Mouse (Mus musculus) lung, embryonic 14.5 days (tissue): ENCODE results near the gene Ocln. TPM values are rescaled to one million over a fixed set of nuclear protein-coding genes. Genes with fewer than 3 reads are reported as not detected.
A peak's percentile ranks its signal among the peaks of the same experiment; 100 is the strongest.

Experiments used
- ATAC-seq: fragments of 200-750 bp; cut with Nextera tagmentation; 2 replicates; pipeline ENCODE4 v1.8.0; 2017; ENCODE audit warnings: mild to moderate bottlenecking, moderate TSS enrichment, moderate library complexity; ENCODE audit not compliant: insufficient read depth
- DNase-seq: peaks from one replicate; pipeline ENCODE4 v3.0.0-alpha.2; 2015
- H3K27ac ChIP-seq: fragments of 300-500 bp; sonication (generic); 2 replicates; pipeline ENCODE4 v1.5.1; 2014; ENCODE audit warnings: low read depth, mild to moderate bottlenecking, moderate library complexity
- H3K27me3 ChIP-seq: fragments of 300-500 bp; sonication (generic); 2 replicates; pipeline ENCODE4 v1.6.1; 2014; ENCODE audit warnings: low read length, control low read depth; ENCODE audit not compliant: insufficient read depth
- H3K36me3 ChIP-seq: fragments of 300-500 bp; sonication (generic); 2 replicates; pipeline ENCODE4 v1.6.1; 2014; ENCODE audit warnings: control low read depth; ENCODE audit not compliant: insufficient read depth
- H3K4me1 ChIP-seq: fragments of 300-500 bp; sonication (generic); 2 replicates; pipeline ENCODE4 v1.6.1; 2014; ENCODE audit warnings: antibody characterized with exemption, control low read depth; ENCODE audit not compliant: insufficient read depth
- H3K4me2 ChIP-seq: fragments of 300-500 bp; sonication (generic); 2 replicates; pipeline ENCODE4 v1.6.1; 2014; ENCODE audit warnings: mild to moderate bottlenecking
- H3K4me3 ChIP-seq: fragments of 300-500 bp; sonication (generic); 2 replicates; pipeline ENCODE4 v1.5.1; 2014; ENCODE audit warnings: low read depth, low read length
- H3K9ac ChIP-seq: fragments of 300-500 bp; sonication (generic); 2 replicates; pipeline ENCODE4 v1.6.1; 2014
- H3K9me3 ChIP-seq: fragments of 300-500 bp; sonication (generic); 2 replicates; pipeline ENCODE4 v1.6.1; 2016; ENCODE audit warnings: low read depth, low read length, control low read depth
- CTCF ChIP-seq: IDR thresholded peaks from 2 replicates; pipeline ENCODE4 v1.5.1; 2016; ENCODE audit warnings: antibody characterized with exemption, low read depth
- WGBS: fragments of 180-500 bp; shearing (Covaris S2); extraction: QIAGEN DNeasy Blood & Tissue Kit; methylation state at CpG from one replicate; pipeline ENCODE4 v1.1.7; 2014; 5-methylcytosine and 5-hydroxymethylcytosine counted together
- polyA plus RNA-seq: library from polyadenylated mRNA; unstranded; fragments of >200 nt; fragmentation: Nextera tagmentation; extraction: Ambion mirVana; gene quantifications from 2 replicates; pipeline ENCODE4 v1.2.1, GENCODE M21; 2014

The Ocln gene
- polyA plus RNA-seq, 1 experiment from 2014 or later: 28.9 TPM

DNA sequence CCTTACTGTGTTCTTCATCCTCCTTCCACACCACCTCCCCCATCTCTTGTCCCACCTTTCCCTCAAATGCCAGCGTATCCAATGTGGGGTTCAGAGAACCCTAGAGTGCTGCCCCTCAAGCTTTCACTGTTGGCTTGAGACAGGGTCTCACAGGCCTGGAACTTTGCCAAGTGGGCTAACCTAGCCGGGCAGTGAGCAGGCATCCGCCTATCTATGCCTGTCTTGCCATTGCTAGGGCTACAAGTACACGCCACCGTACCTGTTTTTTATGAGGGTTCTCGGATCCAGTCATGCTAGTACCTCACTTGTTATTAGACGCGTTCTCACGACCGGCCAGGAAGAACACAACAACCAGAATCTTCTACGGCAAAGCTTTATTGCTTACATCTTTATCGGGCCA lies 36.1 kb upstream of the Ocln start:
- no peak for DNase-seq
- no peak overlapping the region for H3K4me3 ChIP-seq
- TF ChIP-seq CTCF: no peak
- 0 out of 2 replicates have a peak overlapping the region, but pooled peaks have one; percentile 12 for H3K4me2 ChIP-seq
- ATAC-seq: no peak
- no peaks in the 10 kb centered on the region for H3K4me1 ChIP-seq
- H3K9me3 ChIP-seq: no peaks in the 10 kb centered on the region
- H3K36me3 ChIP-seq: no peaks in the 10 kb centered on the region
- H3K9ac ChIP-seq: no peak overlapping the region
- 66% methylated on average over 11 of the region's 12 CpGs for WGBS
- H3K27ac ChIP-seq: no peak overlapping the region
- no peaks in the 10 kb centered on the region for H3K27me3 ChIP-seq

DNA sequence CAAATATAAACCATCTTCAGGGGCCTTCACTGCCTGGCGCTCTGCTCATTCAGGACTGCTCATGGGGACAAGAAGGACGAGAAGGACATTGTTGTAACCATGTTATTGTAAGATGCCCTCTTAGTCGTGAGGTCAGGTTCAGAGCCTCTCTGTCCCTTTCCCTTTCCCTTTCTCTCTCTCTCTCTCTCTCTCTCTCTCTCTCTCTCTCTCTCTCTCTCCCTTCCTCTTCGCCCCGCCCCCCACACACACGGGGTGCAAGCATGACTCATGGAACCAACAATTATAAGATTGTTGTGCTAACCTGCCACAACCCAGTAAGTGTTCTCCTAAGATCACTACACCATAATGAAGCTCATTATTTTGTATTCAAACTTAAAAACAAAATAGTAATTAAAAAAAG lies 29.6 kb upstream of the Ocln start:
- no peak overlapping the region for H3K4me2 ChIP-seq

GRCm38 (mm10) chr13:100581701-100582100 lies 29.2 kb upstream of the Ocln start:
- no peak for DNase-seq
- no peak overlapping the region for H3K4me3 ChIP-seq
- WGBS: 8% methylated on average over 3 of the region's 3 CpGs
- no peak overlapping the region for H3K4me2 ChIP-seq
- no peaks in the 10 kb centered on the region for H3K4me1 ChIP-seq
- H3K9me3 ChIP-seq: no peaks in the 10 kb centered on the region
- H3K36me3 ChIP-seq: no peaks in the 10 kb centered on the region
- no peak for TF ChIP-seq CTCF
- H3K27ac ChIP-seq: no peak overlapping the region
- H3K9ac ChIP-seq: no peak overlapping the region
- ATAC-seq: no peak
- H3K27me3 ChIP-seq: no peaks in the 10 kb centered on the region

More for the DNA sequence above, 29.6 kb upstream of the Ocln start:
- no peak for ATAC-seq
- Histone ChIP-seq H3K9ac (no peak overlapping the region), H3K4me3 (no peak overlapping the region), H3K36me3 (no peaks in the 10 kb centered on the region), H3K27me3 (no peaks in the 10 kb centered on the region), H3K27ac (no peak overlapping the region), H3K9me3 (no peaks in the 10 kb centered on the region), H3K4me1 (no peaks in the 10 kb centered on the region)
- WGBS: 24% methylated on average over 6 of the region's 6 CpGs
- TF ChIP-seq CTCF: no peak
- DNase-seq: no peak

DNA sequence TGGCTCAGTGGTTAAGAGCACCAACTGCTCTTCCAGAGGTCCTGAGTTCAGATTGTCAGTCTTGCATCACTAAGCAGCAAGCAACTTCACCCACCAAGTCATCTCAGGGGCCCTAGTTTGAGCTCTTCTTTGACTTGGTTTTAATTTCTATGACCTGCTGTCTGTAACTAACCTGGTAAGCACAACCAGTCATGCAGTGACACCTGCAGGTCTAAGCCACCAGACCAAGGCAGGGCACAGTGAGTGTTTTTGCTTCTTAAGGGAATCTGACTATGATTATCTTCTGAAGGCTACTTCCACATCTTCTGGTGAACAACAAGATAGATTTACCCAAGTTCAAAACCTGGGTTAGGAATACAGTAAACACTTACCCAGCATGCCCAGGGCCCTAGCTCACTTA lies 27.4 kb upstream of the Ocln start:
- no peak overlapping the region for H3K27ac ChIP-seq
- no peaks in the 10 kb centered on the region for H3K36me3 ChIP-seq
- no peaks in the 10 kb centered on the region for H3K9me3 ChIP-seq
- ATAC-seq (no peak), DNase-seq (no peak)
- no peaks in the 10 kb centered on the region for H3K27me3 ChIP-seq
- no peaks in the 10 kb centered on the region for H3K4me1 ChIP-seq
- H3K4me3 ChIP-seq: no peak overlapping the region
- no peak for TF ChIP-seq CTCF
- H3K9ac ChIP-seq: no peak overlapping the region
- no peak overlapping the region for H3K4me2 ChIP-seq

DNA sequence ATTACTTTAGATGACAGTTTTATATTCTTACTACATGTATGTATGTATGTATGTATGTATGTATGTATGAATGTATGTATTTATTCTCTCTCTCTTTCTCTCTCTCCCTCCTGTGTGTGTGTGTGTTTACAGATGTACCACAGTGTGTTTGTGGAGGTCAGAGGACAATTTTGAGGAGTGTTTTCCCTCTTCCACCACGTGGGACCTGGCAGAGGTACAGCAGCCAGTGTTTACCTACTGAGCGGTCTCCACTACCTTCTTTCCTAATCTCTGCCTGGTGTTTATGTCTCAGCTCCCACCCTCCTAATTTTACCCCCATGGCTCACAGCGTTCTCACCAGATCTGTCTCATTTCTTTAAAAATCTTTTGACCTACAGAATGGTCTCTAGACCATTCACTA lies 26.7 kb upstream of the Ocln start:
- no peaks in the 10 kb centered on the region for H3K36me3 ChIP-seq
- H3K4me2 ChIP-seq: no peak overlapping the region
- no peak overlapping the region for H3K4me3 ChIP-seq
- no peak for ATAC-seq
- H3K4me1 ChIP-seq: no peaks in the 10 kb centered on the region
- no peaks in the 10 kb centered on the region for H3K27me3 ChIP-seq
- no peak for DNase-seq
- H3K9ac ChIP-seq: no peak overlapping the region
- H3K9me3 ChIP-seq: no peaks in the 10 kb centered on the region
- no peak overlapping the region for H3K27ac ChIP-seq
- WGBS: 36% methylated on average over 3 of the region's 3 CpGs
- TF ChIP-seq CTCF: no peak

DNA sequence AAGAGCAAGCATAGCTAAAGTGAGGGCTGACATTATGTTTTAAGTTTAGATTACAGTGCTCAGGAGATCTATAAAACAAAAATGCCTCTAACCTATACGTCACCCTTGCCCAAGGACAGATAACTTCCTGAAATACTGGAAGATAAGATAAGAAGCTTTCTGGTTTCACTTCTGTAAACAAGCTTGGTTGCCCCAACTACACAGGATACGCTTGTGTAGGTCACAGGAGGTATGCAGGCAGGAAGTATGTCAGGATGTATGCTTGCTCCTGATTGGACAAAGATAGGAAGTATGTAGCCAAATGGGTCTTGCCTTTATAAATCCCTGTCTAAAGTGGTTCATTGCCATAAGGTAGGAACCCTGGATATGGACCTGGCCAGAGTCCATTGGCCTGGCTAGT lies 23.4 kb upstream of the Ocln start:
- H3K36me3 ChIP-seq: no peaks in the 10 kb centered on the region
- DNase-seq: peak; percentile 28
- no peaks in the 10 kb centered on the region for H3K27me3 ChIP-seq
- no peaks in the 10 kb centered on the region for H3K9me3 ChIP-seq
- H3K4me2 ChIP-seq: no peak overlapping the region
- no peak overlapping the region for H3K9ac ChIP-seq
- no peak overlapping the region for H3K4me3 ChIP-seq
- ATAC-seq: peak; percentile 68; the same call in 1 of the 2 replicates
- H3K27ac ChIP-seq: no peak overlapping the region
- no peak for TF ChIP-seq CTCF
- 33% methylated on average over 2 of the region's 2 CpGs for WGBS
- H3K4me1 ChIP-seq: no peaks in the 10 kb centered on the region

GRCm38 (mm10) chr13:100570713-100571112 lies 18.2 kb upstream of the Ocln start:
- Histone ChIP-seq H3K4me3 (no peak overlapping the region), H3K4me1 (no peaks in the 10 kb centered on the region), H3K27me3 (no peaks in the 10 kb centered on the region), H3K36me3 (no peaks in the 10 kb centered on the region), H3K27ac (no peak overlapping the region), H3K4me2 (no peak overlapping the region), H3K9ac (no peak overlapping the region), H3K9me3 (no peaks in the 10 kb centered on the region)
- DNase-seq (no peak), ATAC-seq (no peak)
- TF ChIP-seq CTCF: no peak
- 67% methylated on average over 2 of the region's 2 CpGs for WGBS

GRCm38 (mm10) chr13:100568359-100568758 lies 15.8 kb upstream of the Ocln start:
- ATAC-seq: no peak
- no peak overlapping the region for H3K4me3 ChIP-seq
- H3K27me3 ChIP-seq: no peaks in the 10 kb centered on the region
- WGBS: 100% methylated on average over 1 of the region's 1 CpGs
- no peaks in the 10 kb centered on the region for H3K4me1 ChIP-seq
- H3K27ac ChIP-seq: no peak overlapping the region
- H3K36me3 ChIP-seq: no peaks in the 10 kb centered on the region
- H3K9ac ChIP-seq: no peak overlapping the region
- H3K4me2 ChIP-seq: no peak overlapping the region
- no peaks in the 10 kb centered on the region for H3K9me3 ChIP-seq
- no peak for TF ChIP-seq CTCF
- DNase-seq: no peak
